Mouse (Mus musculus) embryonic facial prominence, embryonic 11.5 days (tissue): ENCODE data around the gene Metap1d. TPM values are rescaled to one million over a fixed set of nuclear protein-coding genes. Genes with fewer than 3 reads are reported as not detected.

Source experiments
- ATAC-seq: fragments of 200-750 bp; cut with Nextera tagmentation; replicated peaks from 2 replicates; pipeline ENCODE4 v1.8.0; 2017; ENCODE audit warnings: low read depth; ENCODE audit not compliant: insufficient number of reproducible peaks, low FRiP score, low TSS enrichment
- DNase-seq: peaks from one replicate; pipeline ENCODE4 v3.0.0-alpha.2; 2015; ENCODE audit warnings: low spot score
- H3K27ac ChIP-seq: fragments of 300-500 bp; sonication (generic); replicated peaks from 2 replicates; pipeline ENCODE4 v1.5.1; 2014; ENCODE audit warnings: mild to moderate bottlenecking, low read depth, low read length, control low read depth
- H3K27me3 ChIP-seq: fragments of 300-500 bp; sonication (generic); 2 replicates; pipeline ENCODE4 v1.6.1; 2014; ENCODE audit warnings: mild to moderate bottlenecking, low read length, moderate library complexity, mixed read lengths; ENCODE audit not compliant: control insufficient read depth, insufficient read depth
- H3K36me3 ChIP-seq: fragments of 300-500 bp; sonication (generic); replicated peaks from 2 replicates; pipeline ENCODE4 v1.6.1; 2014; ENCODE audit warnings: low read depth, mild to moderate bottlenecking, low read length, moderate library complexity, mixed read lengths; ENCODE audit not compliant: control insufficient read depth, insufficient read depth
- H3K4me1 ChIP-seq: fragments of 300-500 bp; sonication (generic); 2 replicates; pipeline ENCODE4 v1.6.1; 2014; ENCODE audit warnings: low read length, mixed read lengths; ENCODE audit not compliant: control insufficient read depth, insufficient read depth
- H3K4me2 ChIP-seq: fragments of 300-500 bp; sonication (generic); 2 replicates; pipeline ENCODE4 v1.6.1; 2014; ENCODE audit warnings: low read depth, mild to moderate bottlenecking, control low read depth, low read length, moderate library complexity
- H3K4me3 ChIP-seq: fragments of 300-500 bp; sonication (generic); 2 replicates; pipeline ENCODE4 v1.5.1; 2014; ENCODE audit warnings: low read depth, low read length, control low read depth
- H3K9ac ChIP-seq: fragments of 300-500 bp; sonication (generic); replicated peaks from 2 replicates; pipeline ENCODE4 v1.6.1; 2014; ENCODE audit warnings: mild to moderate bottlenecking, control low read depth, low read length
- H3K9me3 ChIP-seq: fragments of 300-500 bp; sonication (generic); replicated peaks from 2 replicates; pipeline ENCODE4 v1.6.1; 2016; ENCODE audit warnings: mild to moderate bottlenecking, low read length, inconsistent platforms, mixed read lengths; ENCODE audit not compliant: control insufficient read depth
- WGBS: fragments of 180-500 bp; shearing (Covaris S2); extraction: QIAGEN DNeasy Blood & Tissue Kit; methylation state at CpG from one replicate; pipeline ENCODE4 v1.1.7; 2014; 5-methylcytosine and 5-hydroxymethylcytosine counted together
- polyA plus RNA-seq: library from polyadenylated mRNA; unstranded; fragments of >200 nt; fragmentation: Nextera tagmentation; extraction: Ambion mirVana; gene quantifications from 2 replicates; pipeline ENCODE4 v1.2.1, GENCODE M21; 2014

Gene Metap1d
- polyA plus RNA-seq, 1 experiment from 2014 or later: 37.9 TPM

DNA sequence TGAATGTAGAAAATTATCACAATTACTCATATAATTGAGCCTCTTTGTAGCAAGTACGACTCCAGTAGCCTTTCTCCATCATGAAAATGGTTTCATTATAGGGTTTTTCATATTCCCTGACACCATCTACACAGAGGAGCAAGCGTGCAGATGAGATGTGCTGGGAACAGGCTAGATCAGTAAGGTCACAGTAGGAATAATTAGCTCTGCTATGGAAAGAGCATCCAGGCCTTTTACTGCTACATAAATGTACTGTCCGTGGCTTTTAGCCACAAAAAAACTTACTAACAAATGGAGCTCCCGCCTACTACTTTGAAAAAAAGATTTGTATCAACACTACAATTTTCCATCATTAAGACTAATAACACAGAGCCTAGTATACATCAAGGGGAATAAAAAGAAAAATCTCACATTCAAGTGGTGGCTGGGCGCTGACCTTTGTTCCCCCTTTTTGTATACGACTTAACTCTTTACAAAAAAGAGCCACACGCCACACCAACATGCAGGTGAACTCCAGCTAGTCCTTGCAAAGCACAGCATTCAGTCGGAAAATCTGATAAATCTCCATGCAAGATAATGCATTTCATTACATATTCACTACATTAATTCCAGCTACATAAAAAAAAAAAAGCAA, 64.5 kb downstream of the Metap1d start:
- Histone ChIP-seq H3K4me3 (no peak overlapping the region), H3K27ac (no peak overlapping the region), H3K9me3 (no peaks in the 10 kb centered on the region), H3K4me2 (no peak overlapping the region), H3K36me3 (no peaks in the 10 kb centered on the region), H3K4me1 (no peaks in the 10 kb centered on the region), H3K9ac (no peak overlapping the region), H3K27me3 (no peaks in the 10 kb centered on the region)
- DNase-seq: no peak
- no peak for ATAC-seq
- 41% methylated on average over 8 of the region's 8 CpGs for WGBS

DNA sequence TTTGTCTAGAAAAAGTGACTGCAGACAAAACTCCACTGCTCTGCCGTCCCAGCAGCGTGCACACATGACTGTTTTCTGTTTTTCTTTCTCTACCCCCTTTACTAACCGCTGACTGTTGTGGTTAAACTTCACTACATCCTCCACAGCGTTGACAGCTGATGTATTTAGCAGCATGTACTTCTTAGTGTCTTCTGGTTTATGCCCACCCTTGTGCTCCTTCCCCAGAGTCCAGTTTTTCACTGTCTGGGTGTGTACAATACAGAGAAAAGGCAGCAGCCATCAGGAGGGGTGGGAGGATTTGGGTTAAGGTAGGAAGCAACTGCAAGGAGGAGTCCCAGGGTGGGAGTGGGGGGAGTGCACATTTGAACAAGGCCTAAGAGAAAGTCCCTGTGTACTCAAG, 69.8 kb downstream of the Metap1d start:
- H3K27me3 ChIP-seq: peaks cover 28% of the 10 kb centered on the region
- ATAC-seq (no peak), DNase-seq (no peak)
- H3K27ac ChIP-seq: no peak overlapping the region; the same call in 1 of the 2 replicates
- no peak overlapping the region for H3K9ac ChIP-seq
- H3K4me2 ChIP-seq: no peak overlapping the region
- no peaks in the 10 kb centered on the region for H3K4me1 ChIP-seq
- no peaks in the 10 kb centered on the region for H3K9me3 ChIP-seq
- H3K36me3 ChIP-seq: no peaks in the 10 kb centered on the region
- H3K4me3 ChIP-seq: no peak overlapping the region
- 37% methylated on average over 4 of the region's 4 CpGs for WGBS

DNA sequence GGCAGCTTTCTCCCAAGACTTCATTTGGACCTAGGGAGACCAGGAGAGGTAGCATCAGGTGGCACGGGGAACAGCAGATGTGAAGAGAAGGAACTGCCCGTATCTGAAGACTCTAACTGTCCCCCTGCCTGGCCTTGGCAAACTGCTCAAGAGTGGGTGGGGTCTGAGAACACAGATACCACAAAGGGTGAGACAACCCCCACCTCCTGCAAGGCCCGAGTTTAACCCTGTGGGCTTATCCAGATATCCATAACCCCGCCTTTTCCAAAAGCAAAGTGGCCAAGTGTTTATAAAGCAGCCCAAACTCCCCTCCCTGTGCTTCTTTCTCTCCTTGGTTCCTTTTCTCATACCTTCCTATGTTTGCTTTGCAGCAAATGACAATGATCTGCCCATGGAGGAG, 70.4 kb downstream of the Metap1d start:
- no peak overlapping the region for H3K4me3 ChIP-seq
- no peaks in the 10 kb centered on the region for H3K36me3 ChIP-seq
- no peak overlapping the region for H3K9ac ChIP-seq
- WGBS: 48% methylated on average over 4 of the region's 4 CpGs
- DNase-seq (no peak), ATAC-seq (0 out of 2 replicates have a peak, but pooled peaks have one; percentile 49)
- H3K4me1 ChIP-seq: no peaks in the 10 kb centered on the region
- H3K9me3 ChIP-seq: no peaks in the 10 kb centered on the region
- H3K27me3 ChIP-seq: peaks cover 31% of the 10 kb centered on the region
- H3K4me2 ChIP-seq: no peak overlapping the region
- H3K27ac ChIP-seq: no peak overlapping the region

DNA sequence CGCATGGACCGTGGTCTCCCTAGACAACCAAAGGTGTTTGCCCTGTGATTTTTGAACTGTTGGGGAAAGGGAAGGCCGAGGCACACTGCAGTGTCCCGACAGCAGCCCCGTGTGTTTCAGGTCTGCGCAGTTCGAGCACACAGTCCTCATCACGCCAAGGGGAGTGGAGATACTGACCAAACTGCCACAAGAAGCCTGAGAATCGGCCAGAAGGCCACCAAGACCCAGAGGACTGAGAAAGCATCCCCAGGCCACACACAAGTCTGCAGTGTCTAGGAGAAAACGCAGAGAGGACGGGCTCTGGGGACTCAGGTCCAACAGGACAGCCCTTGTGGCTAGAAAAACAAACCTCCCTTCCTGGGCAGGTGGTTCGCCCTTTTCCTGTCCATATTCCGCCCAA, 71.7 kb downstream of the Metap1d start:
- Histone ChIP-seq H3K36me3 (no peaks in the 10 kb centered on the region), H3K4me2 (no peak overlapping the region), H3K4me3 (no peak overlapping the region), H3K4me1 (peaks cover 5% of the 10 kb centered on the region), H3K27me3 (peaks cover 40% of the 10 kb centered on the region), H3K9ac (no peak overlapping the region), H3K27ac (no peak overlapping the region), H3K9me3 (no peaks in the 10 kb centered on the region)
- ATAC-seq (no peak), DNase-seq (peak; percentile 14)
- WGBS: 18% methylated on average over 13 of the region's 13 CpGs

DNA sequence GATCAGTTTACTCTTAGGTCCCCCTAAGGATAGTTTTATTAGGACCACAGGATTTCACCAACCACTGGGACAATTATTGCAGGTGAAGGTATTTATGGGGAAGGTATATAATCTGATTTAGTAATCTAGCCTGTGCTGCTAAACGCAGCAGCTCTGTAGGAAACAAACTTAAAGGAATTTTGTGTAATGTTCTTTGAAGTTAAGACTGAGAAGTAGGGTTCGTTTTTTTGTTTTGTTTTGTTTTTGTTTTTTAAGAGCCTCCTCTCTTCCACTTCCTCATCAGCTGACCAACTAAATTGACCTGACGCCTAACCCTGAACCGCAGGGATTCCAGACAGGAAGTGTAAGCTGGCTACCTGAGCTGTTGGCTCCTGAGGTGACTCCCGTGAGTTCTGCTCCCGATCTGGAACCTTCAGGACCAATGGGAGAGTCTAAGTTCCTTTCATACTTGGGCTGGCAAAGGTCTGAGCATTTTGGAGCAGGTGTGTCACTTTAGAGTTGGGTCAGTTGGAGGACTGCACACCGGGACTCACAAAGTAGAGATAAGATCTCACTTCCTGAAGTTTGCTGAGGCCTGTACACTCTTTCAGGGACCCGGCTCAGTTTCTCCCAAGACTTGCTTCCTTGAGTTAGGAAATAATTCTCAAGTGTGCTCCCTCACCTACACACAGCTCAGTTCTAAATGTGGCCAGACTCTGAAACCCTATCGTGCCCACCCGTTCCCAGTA, 73.7 kb downstream of the Metap1d start:
- ATAC-seq: no peak
- Histone ChIP-seq H3K9ac (peak overlapping the region; percentile 46), H3K27me3 (peaks cover 47% of the 10 kb centered on the region), H3K4me3 (peak overlapping the region; percentile 19), H3K36me3 (no peaks in the 10 kb centered on the region), H3K4me2 (peak overlapping the region; percentile 40), H3K4me1 (peaks cover 9% of the 10 kb centered on the region), H3K27ac (no peak overlapping the region), H3K9me3 (no peaks in the 10 kb centered on the region)
- DNase-seq: no peak
- WGBS: 2% methylated on average over 10 of the region's 10 CpGs

DNA sequence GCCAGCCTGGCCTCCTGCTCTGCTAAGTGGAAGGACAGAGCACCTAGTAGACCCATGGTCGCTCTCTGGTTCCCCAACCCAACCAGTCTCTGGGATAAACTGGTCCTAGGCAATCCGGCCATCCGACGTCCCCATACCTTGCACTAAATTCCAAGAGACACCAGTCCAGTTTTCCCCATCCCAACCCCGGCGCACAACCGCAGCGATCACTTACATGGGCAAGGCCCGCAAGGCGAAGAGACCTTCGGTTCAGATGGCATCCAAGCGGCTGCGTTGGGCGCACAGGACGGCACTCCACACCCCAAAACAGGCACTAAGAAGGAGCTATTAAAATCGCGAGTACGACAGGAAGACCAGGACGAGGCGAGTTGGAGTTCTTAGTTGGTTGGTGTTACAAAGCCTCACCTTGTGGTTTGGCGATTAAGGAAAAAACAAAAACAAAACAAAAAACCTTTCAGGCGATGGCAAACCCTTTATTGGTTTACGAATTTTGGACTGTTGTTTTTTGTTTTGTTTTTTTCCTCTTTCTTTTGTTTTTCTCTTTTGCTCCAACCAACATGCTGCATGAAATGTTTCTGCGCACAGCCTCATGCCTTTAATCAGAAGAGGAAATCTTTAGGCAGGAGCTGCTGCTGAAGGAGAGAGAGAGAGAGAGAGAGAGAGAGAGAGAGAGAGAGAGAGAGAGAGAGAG, 74.4 kb downstream of the Metap1d start:
- Histone ChIP-seq H3K9ac (peak overlapping the region; percentile 46), H3K36me3 (no peaks in the 10 kb centered on the region), H3K4me3 (peak overlapping the region; percentile 59), H3K4me2 (peak overlapping the region; percentile 40), H3K9me3 (no peaks in the 10 kb centered on the region), H3K4me1 (peaks cover 9% of the 10 kb centered on the region), H3K27ac (0 out of 2 replicates have a peak overlapping the region, but pooled peaks have one; percentile 13), H3K27me3 (peaks cover 54% of the 10 kb centered on the region)
- 2% methylated on average over 24 of the region's 24 CpGs for WGBS
- DNase-seq (peak; percentile 48), ATAC-seq (no peak)

DNA sequence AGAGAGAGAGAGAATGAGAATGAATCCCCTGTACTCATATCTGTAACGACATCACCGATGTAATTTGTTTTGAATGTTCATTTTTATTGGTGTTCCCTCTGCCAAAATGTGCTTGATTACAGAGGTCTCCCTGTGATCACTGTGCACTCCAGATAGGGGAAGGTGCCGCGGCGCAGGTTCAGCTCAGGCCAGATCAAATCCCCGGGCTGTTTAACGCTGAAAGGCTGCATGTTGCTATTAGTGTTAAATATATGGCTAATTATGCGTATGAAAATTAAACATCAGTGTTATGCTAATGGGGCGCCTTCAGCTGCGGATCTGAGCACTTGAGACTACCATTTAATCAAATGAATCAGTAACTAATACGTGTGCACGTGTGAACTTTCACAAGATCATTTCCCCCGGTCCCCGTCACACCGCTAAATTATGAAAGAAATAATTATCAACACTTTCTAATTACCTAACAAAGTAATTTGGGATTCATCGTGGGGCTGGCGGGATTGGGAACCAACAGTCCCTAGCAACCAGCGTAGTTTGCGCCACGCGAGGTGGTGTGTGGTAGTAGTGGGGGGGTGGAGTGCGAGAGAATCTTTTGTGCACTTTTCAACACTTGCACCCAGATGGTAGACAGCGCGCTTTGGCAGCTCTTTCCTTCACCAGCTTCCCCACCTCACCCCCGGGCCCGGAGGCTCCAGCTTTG, 75.1 kb downstream of the Metap1d start, which contains the start of gene Dlx1:
Dlx1 (plus strand) TSS at position 100 of the 700 bp plus-strand sequence.
- no peaks in the 10 kb centered on the region for H3K9me3 ChIP-seq
- DNase-seq: peak; percentile 58
- ATAC-seq: no peak
- H3K27ac ChIP-seq: peak within 1 kb of the TSS; percentile 92
- no peaks in the 10 kb centered on the region for H3K36me3 ChIP-seq
- H3K4me3 ChIP-seq: peak within 1 kb of the TSS; percentile 59
- peaks cover 56% of the 10 kb centered on the region for H3K27me3 ChIP-seq
- WGBS: under 1% methylated on average over 26 of the region's 26 CpGs
- peak within 1 kb of the TSS; percentile 83 for H3K9ac ChIP-seq
- peaks cover 9% of the 10 kb centered on the region for H3K4me1 ChIP-seq
- peak within 1 kb of the TSS; percentile 88 for H3K4me2 ChIP-seq
